Mouse (Mus musculus): ENCODE measurements at regions not wholly inside any gene's neighbourhood (a gene's known extent, or its start where the extent isn't known, plus 50 kb on each side); places are given as distances from the start of the nearest gene placed in this dataset.

GRCm38 (mm10) chr12:12622712-12623292 is 318.9 kb downstream of the Mycn start:
- peak; percentile 94 for DNase-seq

- no peak for DNase-seq
Measured at GRCm38 (mm10) chr12:12621506-12621905, 320.2 kb downstream of the Mycn start.

GRCm38 (mm10) chr12:12620316-12620715 is 321.4 kb downstream of the Mycn start:
- DNase-seq: no peak

GRCm38 (mm10) chr12:12619431-12619830 is 322.3 kb downstream of the Mycn start:
- no peak for DNase-seq

GRCm38 (mm10) chr12:12612520-12612919 is 329.2 kb downstream of the Mycn start:
- DNase-seq: no peak

GRCm38 (mm10) chr12:12610861-12611260 is 330.9 kb downstream of the Mycn start:
- no peak for DNase-seq

GRCm38 (mm10) chr12:12607995-12608394 is 333.7 kb downstream of the Mycn start:
- no peak for DNase-seq

GRCm38 (mm10) chr12:12606911-12607310 is 334.8 kb downstream of the Mycn start:
- no peak for DNase-seq

GRCm38 (mm10) chr12:12605495-12605894 is 336.2 kb downstream of the Mycn start:
- DNase-seq: no peak

GRCm38 (mm10) chr12:12601362-12601761 is 339.4 kb downstream of the Fam49a start:
- DNase-seq: no peak

- DNase-seq: no peak
Measured at GRCm38 (mm10) chr12:12595399-12595798, 333.5 kb downstream of the Fam49a start.

- DNase-seq: no peak
Measured at GRCm38 (mm10) chr12:12594567-12594966, 332.6 kb downstream of the Fam49a start.

GRCm38 (mm10) chr12:12593343-12593742 is 331.4 kb downstream of the Fam49a start:
- no peak for DNase-seq

GRCm38 (mm10) chr12:12590753-12591291 is 328.9 kb downstream of the Fam49a start:
- no peak for DNase-seq

- DNase-seq: no peak
Measured at GRCm38 (mm10) chr12:12588771-12589370, 326.9 kb downstream of the Fam49a start.

- no peak for DNase-seq
Measured at GRCm38 (mm10) chr12:12586436-12586835, 324.5 kb downstream of the Fam49a start.

GRCm38 (mm10) chr12:12581271-12582186 is 319.6 kb downstream of the Fam49a start:
- no peak for DNase-seq

GRCm38 (mm10) chr12:12580763-12581178 is 318.8 kb downstream of the Fam49a start:
- DNase-seq: no peak

- peak; percentile 7 for DNase-seq
Measured at GRCm38 (mm10) chr12:12578278-12578677, 316.3 kb downstream of the Fam49a start.

- DNase-seq: no peak
Measured at GRCm38 (mm10) chr12:12570563-12571251, 308.8 kb downstream of the Fam49a start.

GRCm38 (mm10) chr12:12567734-12568104 is 305.8 kb downstream of the Fam49a start:
- no peak for DNase-seq

GRCm38 (mm10) chr12:12567058-12567733 is 305.3 kb downstream of the Fam49a start:
- DNase-seq: peak; percentile 17
